ENCODE assay signal across 15 mouse cellular contexts in the genomic region with DNA sequence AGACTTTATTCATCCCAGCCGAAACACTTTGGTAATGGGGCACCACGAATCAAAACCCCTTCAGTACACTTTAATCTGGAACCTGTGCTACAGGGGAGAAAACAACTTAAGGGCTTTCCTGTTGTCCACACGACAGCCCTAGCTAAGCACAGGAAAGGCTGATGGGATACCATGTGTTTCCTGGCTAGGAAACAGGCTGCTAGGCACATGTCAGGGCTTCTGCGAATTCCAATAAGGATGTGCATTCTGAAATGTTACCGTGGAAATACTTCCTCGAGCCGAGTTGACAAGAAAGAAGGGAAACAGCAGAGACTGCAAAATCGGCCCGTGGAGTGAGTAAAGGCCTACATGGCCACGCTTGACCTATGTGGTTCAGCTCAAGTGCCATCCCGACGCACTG. TPM values are rescaled to one million over a fixed set of nuclear protein-coding genes. Genes with fewer than 3 reads are reported as not detected.
DNase-seq lines count a peak whose midpoint lies in the region; ATAC-seq and TF ChIP-seq lines count a peak whose summit lies in the region.
"Had no signal": no experiment of that assay in that cellular context is flagged by ENCODE, and none has a peak within 500 bp of the region (broad histone marks: within the 10 kb centered on the region; RNA-seq: fewer than 3 reads in every experiment).

No protein-coding gene starts in this region.

- no peak overlapping the region for H3K4me3 ChIP-seq in liver, embryonic 16.5 days (ENCODE audit: low read depth, low read length)
- H3K4me3 ChIP-seq in heart, postnatal 0 days (ENCODE audit: low read depth, low read length): no peak overlapping the region
- no peak overlapping the region for H3K4me3 ChIP-seq in limb, embryonic 15.5 days
- no peak overlapping the region for H3K4me3 ChIP-seq in cerebellum, adult 2 months (replicated peaks; ENCODE audit: insufficient read depth, low read depth, low read length)
- H3K4me3 ChIP-seq: forebrain, embryonic 15.5 days; neural tube, embryonic 15.5 days had no signal

- TF ChIP-seq POLR2A in cerebellum, adult 2 months (IDR thresholded peaks at IDR 0.05; ENCODE audit: borderline replicate concordance, insufficient read depth, low read length): no peak

- no peak for TF ChIP-seq CTCF in heart, postnatal 0 days (IDR thresholded peaks at IDR 0.05; ENCODE audit: low read depth)
- TF ChIP-seq CTCF in cerebellum, adult 2 months (IDR thresholded peaks at IDR 0.05; ENCODE audit: borderline replicate concordance, insufficient read depth, low read depth, low read length): no peak

- H3K27ac ChIP-seq in liver, embryonic 16.5 days (ENCODE audit: low read length): no peak overlapping the region
- peak overlapping the region; percentile 68 for H3K27ac ChIP-seq in heart, postnatal 0 days (ENCODE audit: low read depth)
- peak overlapping the region; percentile 43; the same call in 1 of the 2 replicates for H3K27ac ChIP-seq in limb, embryonic 15.5 days
- H3K27ac ChIP-seq in cerebellum, adult 2 months (ENCODE audit: insufficient read depth, low read length): no peak overlapping the region
- H3K27ac ChIP-seq: forebrain, embryonic 15.5 days; neural tube, embryonic 15.5 days had no signal

- no peak overlapping the region for H3K4me2 ChIP-seq in liver, embryonic 16.5 days (ENCODE audit: low read depth, low read length)
- H3K4me2 ChIP-seq in heart, postnatal 0 days (ENCODE audit: low read depth, low read length): no peak overlapping the region
- H3K4me2 ChIP-seq in limb, embryonic 15.5 days: no peak overlapping the region
- H3K4me2 ChIP-seq: forebrain, embryonic 15.5 days; neural tube, embryonic 15.5 days had no signal

- peaks cover 6% of the 10 kb centered on the region for H3K36me3 ChIP-seq in liver, embryonic 16.5 days (ENCODE audit: control insufficient read depth, insufficient read depth)
- peaks cover 21% of the 10 kb centered on the region; the same call in 1 of the 2 replicates for H3K36me3 ChIP-seq in heart, postnatal 0 days (replicated peaks; ENCODE audit: control insufficient read depth, insufficient read depth, low read length)
- peaks cover 69% of the 10 kb centered on the region for H3K36me3 ChIP-seq in limb, embryonic 15.5 days

- no peak overlapping the region for H3K9ac ChIP-seq in liver, embryonic 16.5 days (ENCODE audit: low read depth, low read length)
- H3K9ac ChIP-seq in heart, postnatal 0 days (replicated peaks; ENCODE audit: low read depth, low read length): no peak overlapping the region
- H3K9ac ChIP-seq in limb, embryonic 15.5 days: no peak overlapping the region
- H3K9ac ChIP-seq: forebrain, embryonic 15.5 days; neural tube, embryonic 15.5 days had no signal

- no peaks in the 10 kb centered on the region for H3K27me3 ChIP-seq in liver, embryonic 16.5 days (ENCODE audit: control insufficient read depth, insufficient read depth, low read depth, low read length)
- H3K27me3 ChIP-seq in heart, postnatal 0 days (ENCODE audit: control insufficient read depth, insufficient read depth, low read length): no peaks in the 10 kb centered on the region
- H3K27me3 ChIP-seq in limb, embryonic 15.5 days: no peaks in the 10 kb centered on the region
- H3K27me3 ChIP-seq in cerebellum, adult 2 months (ENCODE audit: control insufficient read depth, insufficient read depth, low read length): no peaks in the 10 kb centered on the region
- H3K27me3 ChIP-seq: forebrain, embryonic 15.5 days; neural tube, embryonic 15.5 days had no signal

- TF ChIP-seq EP300 in heart, postnatal 0 days (IDR thresholded peaks at IDR 0.05; ENCODE audit: low read depth): peak; percentile 38; the same call in 1 of the 2 replicates

- DNase-seq in heart, adult 11 months: peak; percentile 95
- DNase-seq in heart, postnatal 25 days (ENCODE audit: low spot score): no peak
- DNase-seq in liver: no peak
- no peak for DNase-seq in heart, postnatal 0 days (ENCODE audit: low spot score)
- DNase-seq in spleen, postnatal 36 days (ENCODE audit: low spot score in 2 of 2): no peak
- DNase-seq in cerebellum, adult 2 months: no peak
- DNase-seq: gastrocnemius, postnatal 36 days; left cerebral cortex, postnatal 4 days; midbrain, embryonic 14.5 days; right cerebral cortex, postnatal 25 days; thymus, adult 2 months had no signal

- intact Hi-C loops in heart, postnatal 25 days (cut with DNase I): loop anchor here (5.0 kb wide), 1 partner anchor 33 kb away; no protein-coding TSS in a partner anchor

- H3K9me3 ChIP-seq in liver, embryonic 16.5 days (replicated peaks; ENCODE audit: control insufficient read depth, low read length): no peaks in the 10 kb centered on the region
- H3K9me3 ChIP-seq in heart, postnatal 0 days (replicated peaks; ENCODE audit: control insufficient read depth, low read length): no peaks in the 10 kb centered on the region
- H3K9me3 ChIP-seq in limb, embryonic 15.5 days: no peaks in the 10 kb centered on the region
- H3K9me3 ChIP-seq: forebrain, embryonic 15.5 days; neural tube, embryonic 15.5 days had no signal

- 0 out of 2 replicates have a peak, but pooled peaks have one; percentile 11 for ATAC-seq in liver, embryonic 16.5 days (ENCODE audit: low read depth)
- ATAC-seq in heart, postnatal 0 days (ENCODE audit: insufficient read depth, low read depth): peak; percentile 56; the same call in 1 of the 2 replicates
- ATAC-seq in limb, embryonic 15.5 days (ENCODE audit: insufficient number of reproducible peaks, low FRiP score, low TSS enrichment, low read depth): no peak
- ATAC-seq: forebrain, embryonic 15.5 days had no signal

- 63% methylated on average over 12 of the region's 12 CpGs for WGBS in liver, embryonic 16.5 days (ENCODE audit: insufficient replicate concordance)
- 78% methylated on average over 12 of the region's 12 CpGs for WGBS in heart, postnatal 0 days
- WGBS in limb, embryonic 15.5 days: 86% methylated on average over 12 of the region's 12 CpGs
- 48% methylated on average over 12 of the region's 12 CpGs for WGBS in cerebellum, adult 2 months

- 0 out of 2 replicates have a peak, but pooled peaks cover 2% of the 10 kb centered on the region for H3K4me1 ChIP-seq in liver, embryonic 16.5 days (ENCODE audit: control insufficient read depth, low read depth, low read length)
- peaks cover 13% of the 10 kb centered on the region for H3K4me1 ChIP-seq in heart, postnatal 0 days (ENCODE audit: control insufficient read depth, insufficient read depth)
- H3K4me1 ChIP-seq in limb, embryonic 15.5 days: 0 out of 2 replicates have a peak, but pooled peaks cover 2% of the 10 kb centered on the region
- no peaks in the 10 kb centered on the region; the same call in 1 of the 2 replicates for H3K4me1 ChIP-seq in cerebellum, adult 2 months (ENCODE audit: control insufficient read depth, insufficient read depth, low read length)
- H3K4me1 ChIP-seq: forebrain, embryonic 15.5 days; neural tube, embryonic 15.5 days had no signal

RNA-seq across cellular contexts. Expression of a gene that starts 34.1 kb away (rescaled TPM):
- 10 to 100 TPM; 30.9 to 35.7 TPM for total RNA-seq in heart, postnatal 25 days (2021)
- 63.2 and 67.8 TPM in 2 replicates for polyA plus RNA-seq in liver, embryonic 16.5 days (2015; fragmentation: Nextera tagmentation; extraction: Ambion mirVana)
- 16.1 and 20.4 TPM in 2 replicates for total RNA-seq in heart, postnatal 0 days (2014; rRNA removed; ENCODE audit: low replicate concordance)
- polyA plus RNA-seq in heart, postnatal 0 days (2015; fragmentation: Nextera tagmentation; extraction: Ambion mirVana): 85.4 and 86.2 TPM in 2 replicates
- polyA plus RNA-seq in limb, embryonic 15.5 days (2015; fragmentation: Nextera tagmentation; extraction: Ambion mirVana): 225 and 232 TPM in 2 replicates
- polyA plus RNA-seq in cerebellum, adult 2 months (2012; rRNA removed): 82.0 and 94.5 TPM in 2 replicates

RNA-seq across cellular contexts. Expression of a gene that starts 56.5 kb away (rescaled TPM):
- total RNA-seq in heart, postnatal 25 days (2021): 1 to 10 TPM; 2.9 to 3.1 TPM
- 4.2 and 4.4 TPM in 2 replicates for polyA plus RNA-seq in liver, embryonic 16.5 days (2015; fragmentation: Nextera tagmentation; extraction: Ambion mirVana)
- 3.3 and 3.9 TPM in 2 replicates for total RNA-seq in heart, postnatal 0 days (2014; rRNA removed; ENCODE audit: low replicate concordance)
- 2.5 and 3.5 TPM in 2 replicates for polyA plus RNA-seq in heart, postnatal 0 days (2015; fragmentation: Nextera tagmentation; extraction: Ambion mirVana)
- polyA plus RNA-seq in limb, embryonic 15.5 days (2015; fragmentation: Nextera tagmentation; extraction: Ambion mirVana): 6.9 and 8.0 TPM in 2 replicates
- 7.2 and 8.6 TPM in 2 replicates for polyA plus RNA-seq in cerebellum, adult 2 months (2012; rRNA removed)

Comparison
In these comparisons a context has a peak if more than half of its experiments do, and no peak if none do; other contexts are left out.
1. H3K27ac ChIP-seq: peak in heart, postnatal 0 days (single experiment) and limb, embryonic 15.5 days (single experiment); none in liver, embryonic 16.5 days (single experiment) and cerebellum, adult 2 months (single experiment).